Mouse (Mus musculus): ENCODE measurements around the gene Ccdc78. TPM values are rescaled to one million over a fixed set of nuclear protein-coding genes. Genes with fewer than 3 reads are reported as not detected.

Gene Ccdc78
- polyA plus RNA-seq, 1 experiment = not detected

DNA sequence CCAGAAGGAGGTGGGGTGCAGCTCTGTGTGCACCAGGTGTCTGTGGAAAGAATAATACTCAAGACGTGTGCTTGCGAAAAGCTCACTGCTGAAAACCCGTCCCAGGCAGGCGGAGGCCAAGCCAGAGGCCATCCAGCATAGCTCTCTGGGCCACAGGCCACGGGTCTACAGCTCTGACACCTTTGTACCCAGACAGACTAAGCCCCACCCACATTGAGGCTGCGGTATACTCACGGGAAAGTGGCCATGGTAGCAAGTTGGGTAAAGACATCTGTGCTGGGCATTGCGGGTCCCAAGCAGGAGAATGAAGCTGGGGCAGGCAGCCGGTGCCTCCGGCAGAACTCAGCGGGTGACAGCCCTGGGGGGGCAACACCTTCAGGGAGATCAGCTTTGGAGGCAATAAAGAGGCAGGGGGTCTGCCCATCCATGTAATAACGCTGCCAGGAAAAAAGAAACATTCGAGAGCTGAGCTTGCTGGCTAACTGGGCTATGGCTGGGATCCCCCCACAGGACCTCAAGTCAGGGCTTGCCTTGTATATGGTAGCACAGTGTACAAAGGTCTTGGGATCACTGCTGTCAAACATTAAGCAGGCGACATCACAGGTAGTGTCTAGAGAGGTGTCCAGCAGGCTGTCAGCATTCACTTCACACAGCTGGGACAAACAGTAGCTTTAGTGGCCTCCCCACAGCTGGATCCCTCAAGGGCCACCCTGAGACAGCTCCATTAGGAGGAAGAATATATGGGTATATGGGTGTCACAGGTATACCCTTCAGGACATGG is 53.3 kb downstream of the Ccdc78 start:
- Histone ChIP-seq H3K27me3 (ENCODE audit: control insufficient read depth) (no peaks in the 10 kb centered on the region), H3K9me3 (ENCODE audit: control insufficient read depth, low read length) (no peaks in the 10 kb centered on the region), H3K36me3 (ENCODE audit: control insufficient read depth) (peaks cover 83% of the 10 kb centered on the region), H3K4me1 (ENCODE audit: control insufficient read depth) (peaks cover 83% of the 10 kb centered on the region), H3K4me3 (replicated peaks) (no peak overlapping the region)
- TF ChIP-seq GATA1 (IDR thresholded peaks at IDR 0.05; ENCODE audit: low read length) (no peak), TAL1 (IDR thresholded peaks at IDR 0.05; ENCODE audit: low read length) (no peak)

Other genes with a start within 250 kb of the Ccdc78 start
- gene Sox8, start 215.9 kb upstream of the Ccdc78 start, polyA plus RNA-seq (2012) = not detected in 2 replicates
- 0.91 and 1.0 TPM in 2 replicates for gene Lmf1, start 207.5 kb upstream of the Ccdc78 start, polyA plus RNA-seq (2012)
- gene Gng13, start 69.4 kb upstream of the Ccdc78 start, polyA plus RNA-seq (2012) = not detected in 2 replicates
- 15.6 and 20.0 TPM in 2 replicates for gene Chtf18, start 59.2 kb upstream of the Ccdc78 start, polyA plus RNA-seq (2012)
- gene Rpusd1, start 58.9 kb upstream of the Ccdc78 start, polyA plus RNA-seq (2012) = 3.2 and 4.0 TPM in 2 replicates
- not detected in 2 replicates for gene Mslnl, start 50.5 kb upstream of the Ccdc78 start, polyA plus RNA-seq (2012)
- gene Msln, start 32.2 kb upstream of the Ccdc78 start, polyA plus RNA-seq (2012) = not detected in 2 replicates
- gene Narfl, start 12.8 kb upstream of the Ccdc78 start, polyA plus RNA-seq (2012) = 2.0 TPM in 2 replicates
- 0.46 and 0.59 TPM in 2 replicates for gene Haghl, start 907 bp upstream of the Ccdc78 start, polyA plus RNA-seq (2012)
- 2.8 and 3.7 TPM in 2 replicates for gene Fam173a, start 6.3 kb downstream of the Ccdc78 start, polyA plus RNA-seq (2012)
- gene AC134908.4, start 9.1 kb downstream of the Ccdc78 start, polyA plus RNA-seq (2012) = not detected in 2 replicates
- 7.2 and 7.4 TPM in 2 replicates for gene Metrn, start 10.6 kb downstream of the Ccdc78 start, polyA plus RNA-seq (2012)
- gene Fbxl16, start 22.5 kb downstream of the Ccdc78 start, polyA plus RNA-seq (2012) = not detected in 2 replicates
- gene Wdr24, start 37.0 kb downstream of the Ccdc78 start, polyA plus RNA-seq (2012) = 0.32 and 0.68 TPM in 2 replicates
- gene Jmjd8, start 42.3 kb downstream of the Ccdc78 start, polyA plus RNA-seq (2012) = 0.31 and 0.65 TPM in 2 replicates
- gene Stub1, start 46.8 kb downstream of the Ccdc78 start, polyA plus RNA-seq (2012) = 10.1 and 10.6 TPM in 2 replicates
- 0.22 and 0.54 TPM in 2 replicates for gene Rhbdl1, start 50.7 kb downstream of the Ccdc78 start, polyA plus RNA-seq (2012)
- gene Gm20683, start 55.2 kb downstream of the Ccdc78 start, polyA plus RNA-seq (2012) = 0.68 and 1.1 TPM in 2 replicates
- 17.7 and 19.8 TPM in 2 replicates for gene Rhot2, start 58.3 kb downstream of the Ccdc78 start, polyA plus RNA-seq (2012)
- 1.9 and 3.6 TPM in 2 replicates for gene Wdr90, start 74.9 kb downstream of the Ccdc78 start, polyA plus RNA-seq (2012)
- 3.7 and 4.0 TPM in 2 replicates for gene Mcrip2, start 82.2 kb downstream of the Ccdc78 start, polyA plus RNA-seq (2012)
- 6.4 and 8.3 TPM in 2 replicates for gene Mettl26, start 88.5 kb downstream of the Ccdc78 start, polyA plus RNA-seq (2012)
- 0.17 and 0.18 TPM in 2 replicates for gene Wfikkn1, start 94.3 kb downstream of the Ccdc78 start, polyA plus RNA-seq (2012)
- 0.68 and 1.0 TPM in 2 replicates for gene Rab40c, start 133.1 kb downstream of the Ccdc78 start, polyA plus RNA-seq (2012)
- gene Pigq, start 158.4 kb downstream of the Ccdc78 start, polyA plus RNA-seq (2012) = 164 and 218 TPM in 2 replicates
- 2.9 and 3.4 TPM in 2 replicates for gene Nhlrc4, start 158.4 kb downstream of the Ccdc78 start, polyA plus RNA-seq (2012)
- 0.25 TPM in 2 replicates for gene A930017K11Rik, start 166.0 kb downstream of the Ccdc78 start, polyA plus RNA-seq (2012)
- 6.2 and 6.3 TPM in 2 replicates for gene Capn15, start 199.2 kb downstream of the Ccdc78 start, polyA plus RNA-seq (2012)

Measured in erythroblast, embryonic 14.5 days (primary cell).